Mouse (Mus musculus): ENCODE measurements around the gene Usp18.

Gene Usp18

GRCm38 (mm10) chr6:121245127-121246036, at the start of gene Usp18:
Usp18 (plus strand) TSS chr6:121245906.
- DNase-seq (ENCODE audit: low spot score in 2 of 2) = peak; percentile 41 to 65

DNA sequence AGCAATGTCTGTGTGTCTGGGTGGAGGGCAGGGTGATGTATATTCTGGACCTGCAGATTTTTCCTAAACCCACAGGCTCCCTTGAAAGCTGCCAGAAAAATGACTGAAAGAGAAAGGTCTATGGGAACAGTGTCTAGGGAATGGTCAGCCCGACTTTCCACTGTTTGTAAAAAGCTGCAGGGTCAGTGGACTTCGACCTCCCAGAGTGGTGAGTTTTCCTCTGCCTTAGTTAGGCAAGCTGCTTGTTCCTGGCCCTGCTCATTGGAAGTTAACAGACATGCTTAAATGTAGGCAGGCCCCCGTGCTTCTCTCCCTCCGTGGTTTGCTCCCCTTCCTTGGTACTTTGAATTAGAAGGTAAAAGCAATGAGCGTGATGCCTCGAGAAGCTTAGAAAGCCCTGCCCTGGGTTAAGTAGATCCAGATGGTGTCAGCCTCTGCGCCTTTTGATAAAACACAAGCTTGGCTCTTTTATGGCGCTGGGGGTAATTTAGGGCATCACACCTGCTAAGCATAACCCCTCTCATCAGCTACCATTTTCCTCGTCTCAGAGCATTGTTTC, 47.8 kb upstream of the Usp18 start:
- DNase-seq (ENCODE audit: low spot score in 2 of 2) = no peak

- DNase-seq (ENCODE audit: low spot score in 2 of 2) = no peak
Observed at GRCm38 (mm10) chr6:121200458-121200857, 45.2 kb upstream of the Usp18 start.

GRCm38 (mm10) chr6:121202026-121202425, 43.7 kb upstream of the Usp18 start:
- no peak for DNase-seq (ENCODE audit: low spot score in 2 of 2)

DNA sequence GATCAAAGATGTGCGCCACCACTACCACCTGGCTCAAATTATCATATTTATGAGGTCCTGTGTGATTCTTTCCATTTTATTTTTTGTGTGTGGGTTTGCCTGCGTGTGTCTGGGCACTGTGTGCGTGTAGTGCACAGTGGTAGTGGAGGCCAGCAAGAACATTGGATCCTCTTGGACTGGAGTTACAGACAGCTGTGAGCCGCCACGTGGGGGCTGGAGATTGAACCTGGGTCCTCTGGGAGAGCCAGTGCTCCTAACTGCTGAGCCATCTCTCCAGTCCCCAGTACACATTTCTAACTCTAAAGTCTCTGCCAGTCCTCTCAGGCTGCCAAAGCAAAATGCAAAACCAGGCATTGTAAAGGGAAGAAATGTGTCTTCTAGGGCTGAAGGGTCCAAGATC, 39.2 kb upstream of the Usp18 start:
- DNase-seq (ENCODE audit: low spot score in 2 of 2) = no peak

GRCm38 (mm10) chr6:121209584-121209983, 36.1 kb upstream of the Usp18 start:
- no peak for DNase-seq (ENCODE audit: low spot score in 2 of 2)

DNA sequence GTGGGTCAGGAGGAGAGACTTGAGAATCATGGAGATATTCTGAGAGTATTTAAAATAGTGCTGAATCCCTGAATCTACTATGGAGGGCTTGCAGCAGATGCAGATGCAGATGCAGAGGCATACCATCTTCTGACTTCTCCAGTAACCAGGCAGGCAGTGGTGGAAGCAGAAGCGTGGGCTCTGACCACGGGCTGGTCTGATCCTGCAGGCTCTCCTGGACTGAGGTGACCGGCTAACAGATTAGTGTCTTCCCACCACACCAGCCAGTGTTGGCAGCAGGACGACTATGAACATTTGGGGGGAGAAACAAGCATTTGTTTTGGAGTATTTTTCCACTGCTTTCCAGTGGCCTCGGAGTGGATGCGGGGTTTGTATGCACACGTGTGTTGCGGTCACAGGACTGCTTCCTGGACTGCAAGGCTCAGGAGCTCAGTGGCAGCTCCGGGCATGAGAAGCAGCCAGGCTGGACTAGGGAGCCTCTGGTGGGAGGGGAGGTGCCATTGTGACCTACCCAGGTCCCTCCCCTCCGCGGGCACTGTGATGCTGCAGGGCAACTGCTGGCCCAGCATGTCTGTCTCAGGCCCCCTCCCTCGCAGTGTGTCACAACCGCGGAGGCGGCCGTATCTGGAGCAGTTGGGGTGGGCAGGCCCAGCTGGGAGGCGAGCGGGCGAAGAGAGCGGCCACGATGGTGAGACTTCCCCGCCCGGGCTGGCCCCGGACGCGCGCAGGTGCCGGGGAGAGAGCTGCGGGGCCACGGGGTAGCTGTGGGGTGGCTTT, 35.4 kb upstream of the Usp18 start, which contains the start of gene Tuba8:
TSS of gene Tuba8 (plus strand) at position 548 of the 777 bp plus-strand sequence.
- DNase-seq (ENCODE audit: low spot score in 2 of 2) = peak in 1 of 2 experiments; percentile 32

GRCm38 (mm10) chr6:121210926-121211289, 34.8 kb upstream of the Usp18 start:
- no peak for DNase-seq (ENCODE audit: low spot score in 2 of 2)

DNA sequence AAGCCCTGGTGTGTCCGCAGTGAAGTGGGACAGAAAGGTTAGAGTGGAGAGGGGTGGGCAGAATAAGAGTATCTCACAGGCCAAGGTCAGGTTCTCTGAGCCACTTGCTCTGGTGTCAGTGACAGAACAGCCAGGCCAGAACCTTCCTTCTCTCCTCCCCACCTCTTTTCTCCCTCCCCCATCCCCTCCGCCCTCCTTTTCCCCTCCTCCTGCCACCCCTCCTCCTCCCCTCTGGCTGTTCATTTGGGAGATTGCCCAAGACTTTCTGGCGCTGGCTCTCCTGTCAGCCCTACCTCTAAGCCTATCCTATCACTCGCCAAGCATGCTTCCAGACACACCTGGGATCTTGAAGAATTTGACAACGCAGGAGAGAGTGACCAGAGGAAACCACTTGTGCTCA, 34.0 kb upstream of the Usp18 start:
- no peak for DNase-seq (ENCODE audit: low spot score in 2 of 2)

- DNase-seq (ENCODE audit: low spot score in 2 of 2) = no peak
Observed at GRCm38 (mm10) chr6:121212988-121213387, 32.7 kb upstream of the Usp18 start.

DNA sequence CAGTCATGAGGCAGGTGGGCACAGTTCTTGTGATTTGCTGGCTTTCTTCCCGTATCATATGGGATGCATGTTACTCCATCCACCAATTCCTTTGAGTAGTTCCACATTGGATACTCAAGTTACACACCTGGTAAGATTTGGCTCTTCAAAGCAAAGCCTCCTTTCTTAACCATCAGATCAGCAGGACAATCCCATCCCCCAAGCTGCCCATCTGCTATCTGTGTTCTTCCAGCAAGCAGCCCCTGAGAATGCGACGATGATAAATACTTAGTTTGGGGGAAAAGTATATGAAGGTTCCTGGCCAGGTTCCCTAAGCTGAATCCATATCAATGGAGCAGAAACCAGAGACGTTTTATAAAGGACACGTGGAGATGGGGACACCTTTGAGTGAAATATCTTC, 31.5 kb upstream of the Usp18 start:
- DNase-seq (ENCODE audit: low spot score in 2 of 2) = no peak

GRCm38 (mm10) chr6:121214667-121215330, 30.9 kb upstream of the Usp18 start:
- no peak for DNase-seq (ENCODE audit: low spot score in 2 of 2)

DNA sequence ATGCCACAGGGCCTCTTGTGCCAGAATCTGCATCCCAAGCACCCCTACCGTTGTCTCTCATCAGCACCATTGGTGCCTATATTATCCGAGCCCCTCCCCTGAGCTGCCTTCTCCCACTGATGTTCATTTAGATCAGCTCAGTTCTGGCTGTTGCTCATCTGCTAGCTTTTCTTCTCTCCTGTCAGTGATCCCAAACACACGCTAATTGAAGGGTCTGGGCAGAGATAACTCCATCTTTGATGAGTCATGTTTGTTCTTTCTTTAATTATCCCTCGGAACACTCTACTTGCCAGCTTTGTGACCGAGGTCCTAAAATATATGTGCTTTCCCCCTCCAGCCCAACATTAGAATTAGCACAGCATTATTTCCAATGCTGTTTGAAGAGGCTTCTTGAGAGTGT, 30.4 kb upstream of the Usp18 start:
- no peak for DNase-seq (ENCODE audit: low spot score in 2 of 2)

- DNase-seq (ENCODE audit: low spot score in 2 of 2) = no peak
Observed at GRCm38 (mm10) chr6:121215896-121216295, 29.8 kb upstream of the Usp18 start.

GRCm38 (mm10) chr6:121216589-121217255, 29.0 kb upstream of the Usp18 start:
- DNase-seq (ENCODE audit: low spot score in 2 of 2) = no peak

DNA sequence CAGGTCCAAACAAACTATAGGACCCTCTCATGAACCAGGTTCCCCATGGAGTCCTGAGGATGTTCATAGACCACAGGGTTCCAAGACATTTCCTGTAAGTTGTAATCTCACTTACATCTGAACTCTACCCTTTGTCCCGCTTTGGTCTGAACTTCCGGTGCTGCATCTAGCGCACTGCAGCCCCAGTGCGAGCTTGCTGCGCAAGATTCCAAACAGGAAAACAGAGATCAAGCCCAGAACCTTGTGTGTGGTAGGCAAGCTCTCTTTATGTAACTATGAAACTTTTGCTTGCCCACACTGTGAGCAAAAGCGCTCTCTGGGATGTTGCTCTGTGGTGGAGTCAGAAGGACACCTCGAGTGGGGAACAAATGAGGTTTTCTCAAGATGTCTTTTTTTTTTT, 27.7 kb upstream of the Usp18 start:
- DNase-seq (ENCODE audit: low spot score in 2 of 2) = no peak

GRCm38 (mm10) chr6:121219406-121219805, 26.3 kb upstream of the Usp18 start:
- DNase-seq (ENCODE audit: low spot score in 2 of 2) = no peak

DNA sequence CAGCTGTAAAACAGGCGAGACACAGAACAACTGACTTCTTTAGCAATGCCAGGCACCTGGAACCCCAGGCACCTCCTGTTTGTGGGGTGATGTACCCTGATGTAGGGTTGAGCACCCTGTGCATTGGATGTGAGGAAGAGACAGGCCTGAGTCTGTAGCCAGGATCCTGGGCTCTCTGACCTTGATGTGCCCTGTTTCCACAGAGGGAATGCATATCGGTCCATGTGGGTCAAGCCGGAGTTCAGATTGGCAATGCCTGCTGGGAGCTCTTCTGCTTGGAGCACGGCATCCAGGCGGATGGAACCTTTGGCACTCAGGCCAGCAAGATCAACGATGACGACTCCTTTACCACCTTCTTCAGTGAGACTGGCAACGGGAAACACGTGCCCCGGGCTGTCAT, 25.5 kb upstream of the Usp18 start:
- DNase-seq (ENCODE audit: low spot score in 2 of 2) = no peak

- no peak for DNase-seq (ENCODE audit: low spot score in 2 of 2)
Observed at GRCm38 (mm10) chr6:121221876-121222597, 23.7 kb upstream of the Usp18 start.

- no peak for DNase-seq (ENCODE audit: low spot score in 2 of 2)
Observed at GRCm38 (mm10) chr6:121223001-121223400, 22.7 kb upstream of the Usp18 start.

GRCm38 (mm10) chr6:121224067-121224466, 21.6 kb upstream of the Usp18 start:
- DNase-seq (ENCODE audit: low spot score in 2 of 2) = no peak
